Mouse (Mus musculus) kidney, adult 18-20 months (tissue): ENCODE data around the gene Pabpn1.
"Not testable (repeated sequence)": the region's sequence is repeated elsewhere in the genome, so short reads cannot be mapped to it uniquely, and the experiment has no call there.

Experiments
- DNase-seq: peaks from one replicate; pipeline ENCODE4 v3.0.0; 2021

Gene Pabpn1

DNA sequence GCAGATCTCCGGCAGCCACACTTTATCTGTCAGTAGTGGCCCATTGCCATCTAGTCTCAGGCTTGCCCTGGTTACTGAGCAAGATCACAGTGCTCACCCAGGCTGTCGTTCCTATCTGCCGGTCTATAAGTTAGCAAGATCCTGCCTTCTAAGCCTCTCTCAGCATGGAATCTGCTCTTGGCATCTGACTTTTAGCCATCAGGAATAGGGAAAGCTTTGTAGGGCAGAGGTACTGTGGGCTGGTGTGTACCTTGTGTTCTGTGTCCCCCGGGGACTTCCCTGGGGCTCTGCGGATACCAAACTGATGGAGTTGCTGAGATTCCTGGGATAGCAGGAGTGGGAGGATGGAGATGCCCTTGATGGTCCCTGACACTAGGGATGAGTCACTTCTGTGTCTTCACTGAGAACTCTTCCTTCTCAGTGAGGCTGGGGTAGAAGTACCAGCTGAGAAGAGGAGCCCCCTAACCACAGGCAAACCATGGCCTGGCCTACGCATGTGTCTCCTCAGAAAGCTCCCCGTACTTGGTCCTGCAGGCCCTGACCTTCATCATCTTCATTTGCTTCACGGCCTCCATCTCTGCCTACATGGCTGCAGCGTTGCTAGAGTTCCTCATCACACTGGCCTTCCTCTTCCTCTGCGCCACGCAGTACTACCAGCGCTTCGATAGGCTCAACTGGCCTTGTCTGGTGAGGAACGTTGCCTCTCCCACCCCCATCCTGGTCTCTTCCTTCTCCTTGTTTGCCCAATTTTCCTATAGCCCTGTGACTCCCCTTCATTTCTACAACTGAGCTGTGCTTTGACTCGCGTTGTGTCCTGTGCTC, 45.3 kb downstream of the Pabpn1 start:
- no peak for DNase-seq

DNA sequence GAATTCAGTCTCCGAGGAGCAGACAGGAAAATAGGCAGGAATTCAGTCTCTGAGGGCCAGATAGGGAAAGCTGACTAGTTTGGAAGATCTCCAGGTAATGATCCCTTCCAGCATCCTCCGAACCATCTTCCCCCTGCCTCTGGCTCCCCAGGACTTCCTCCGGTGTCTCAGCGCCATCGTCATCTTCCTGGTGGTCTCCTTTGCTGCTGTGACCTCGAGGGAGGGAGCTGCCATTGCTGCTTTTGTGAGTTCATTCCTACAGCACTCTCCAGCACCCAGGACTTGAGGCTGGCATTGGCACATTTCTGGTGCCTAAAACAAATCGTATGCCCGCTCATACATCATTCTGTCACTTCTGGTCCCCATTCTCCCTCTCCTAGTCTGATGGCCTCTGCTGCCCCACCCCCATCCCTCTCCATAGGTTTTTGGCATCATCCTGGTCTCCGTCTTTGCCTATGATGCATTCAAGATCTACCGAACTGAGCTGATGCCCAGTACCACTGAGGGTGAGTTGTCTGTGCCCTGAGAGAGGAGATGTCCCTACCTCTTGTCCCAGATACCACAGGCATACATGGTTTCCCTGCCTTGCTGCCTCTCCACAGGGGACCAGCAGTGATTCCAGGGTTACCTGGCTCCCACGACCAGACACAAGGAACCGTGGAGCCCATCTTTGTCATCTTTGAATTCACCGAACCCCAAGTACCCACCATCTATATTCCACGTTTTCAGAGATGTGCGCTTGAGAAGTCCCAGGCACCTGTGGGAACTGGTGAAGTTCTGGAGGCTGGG, 46.3 kb downstream of the Pabpn1 start:
- DNase-seq = no peak

DNA sequence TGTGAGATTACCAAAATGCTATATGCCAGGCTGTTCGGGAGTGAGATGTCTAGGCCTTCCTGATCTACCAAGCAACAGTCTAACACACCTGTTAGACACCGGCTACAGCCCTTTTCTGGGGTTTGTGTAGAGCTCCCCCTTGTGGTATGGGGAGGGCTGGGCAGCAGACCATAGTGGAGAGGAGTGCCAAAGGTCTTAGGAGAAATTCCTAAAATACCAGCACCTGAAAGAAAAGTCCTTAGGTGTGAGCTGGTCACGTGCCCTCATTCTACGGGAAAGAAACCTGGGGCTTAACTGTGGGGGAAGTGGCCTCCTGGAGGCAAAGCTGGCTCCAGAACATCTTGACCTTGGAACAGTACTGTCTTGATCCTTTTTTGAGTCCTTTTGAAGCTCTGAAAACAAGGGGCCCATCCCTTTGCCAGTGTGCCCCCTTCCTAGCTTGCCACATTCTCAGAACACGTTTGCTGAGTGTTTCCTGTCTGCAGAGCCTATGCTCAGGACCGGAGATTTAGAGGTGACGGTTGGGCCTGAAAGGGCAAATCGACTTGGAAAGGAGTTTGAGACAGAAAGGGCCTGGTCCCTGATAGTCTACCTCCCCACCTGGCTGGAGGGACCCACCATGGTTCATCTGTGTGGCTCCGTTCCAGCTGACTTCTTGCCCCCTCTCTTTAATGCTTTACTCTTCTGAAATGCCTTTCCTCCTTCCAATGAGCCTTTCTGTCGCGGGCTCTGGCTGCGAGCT, 47.3 kb downstream of the Pabpn1 start:
- DNase-seq = peak; percentile 83

GRCm38 (mm10) chr14:54940176-54940530, 47.9 kb downstream of the Pabpn1 start:
- no peak for DNase-seq

GRCm38 (mm10) chr14:54941024-54941978, 49.0 kb downstream of the Pabpn1 start:
- DNase-seq = peak; percentile 40

DNA sequence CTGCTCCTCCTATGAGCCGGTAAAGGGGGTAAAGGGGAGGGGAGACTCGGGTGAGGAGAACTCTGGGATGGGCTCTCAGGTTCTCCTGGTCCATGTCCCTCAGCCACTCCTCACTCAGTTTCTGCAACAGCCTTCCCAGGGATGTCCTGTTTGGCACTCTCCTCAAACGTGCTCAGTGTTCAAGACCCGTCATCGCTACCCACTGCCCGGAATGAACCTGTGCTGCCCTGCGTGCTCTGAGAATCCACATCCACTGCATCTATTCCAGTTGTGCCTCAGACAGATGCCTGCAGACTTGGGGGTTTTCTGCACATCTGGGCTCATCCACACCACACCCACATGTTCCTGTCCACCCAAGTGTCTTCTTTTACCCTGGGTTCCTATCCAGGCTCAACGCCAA, 50.2 kb downstream of the Pabpn1 start:
- no peak for DNase-seq

DNA sequence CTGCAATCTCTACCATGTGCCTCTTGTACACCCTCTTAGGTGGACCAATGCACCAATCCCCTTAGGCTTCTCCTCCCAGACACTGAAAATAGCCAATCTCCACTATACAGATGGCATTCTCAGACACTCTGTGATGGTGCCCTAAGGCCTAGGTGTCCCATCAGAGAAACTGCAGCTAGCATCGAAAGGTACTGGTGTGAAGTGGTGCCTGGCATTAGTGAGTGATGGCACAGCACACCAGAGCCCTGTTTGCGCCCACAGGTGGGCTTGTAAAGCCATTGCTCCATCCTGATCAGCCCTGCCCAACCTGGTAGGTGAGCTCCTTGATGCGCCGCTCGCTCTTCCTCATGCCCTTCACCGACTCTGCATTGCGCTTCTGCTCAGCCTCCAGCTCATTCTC, 51.7 kb downstream of the Pabpn1 start:
- no peak for DNase-seq

DNA sequence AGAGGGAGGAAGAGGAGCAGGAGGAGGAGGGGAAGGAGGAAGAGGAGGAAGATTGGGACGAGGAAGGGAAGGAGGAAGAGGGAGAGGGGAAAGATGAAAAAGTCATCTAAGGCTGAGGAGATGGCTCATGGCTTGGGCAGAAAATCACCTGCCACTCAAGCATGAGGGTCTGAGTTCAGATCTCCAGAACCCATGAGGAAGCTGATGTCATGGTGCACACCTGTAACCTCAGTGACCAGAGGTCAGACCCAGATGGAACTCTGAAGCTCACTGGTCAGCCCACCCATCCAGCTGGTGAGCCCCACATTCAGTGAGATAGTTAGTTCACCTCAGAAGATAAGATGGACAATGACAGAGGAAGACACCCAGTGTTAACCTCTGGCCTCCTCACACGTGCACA, 52.6 kb downstream of the Pabpn1 start:
- no peak for DNase-seq

GRCm38 (mm10) chr14:54945975-54946704, 53.8 kb downstream of the Pabpn1 start:
- DNase-seq = no peak

GRCm38 (mm10) chr14:54947008-54947407, 54.7 kb downstream of the Pabpn1 start:
- not testable (repeated sequence) for DNase-seq
